Mouse (Mus musculus) C2C12 (cell line): ENCODE measurements around the gene Rdh11. TPM values are rescaled to one million over a fixed set of nuclear protein-coding genes. Genes with fewer than 3 reads are reported as not detected.

Experiments used
- H3K27me3 ChIP-seq: one replicate; pipeline ENCODE4 v1.6.1; 2011; ENCODE audit not compliant: control insufficient read depth, insufficient read depth, insufficient read length
- H3K36me3 ChIP-seq: one replicate; pipeline ENCODE4 v1.6.1; 2011; ENCODE audit not compliant: control insufficient read depth, insufficient read depth
- H3K4me3 ChIP-seq: one replicate; pipeline ENCODE4 v1.5.1; 2011; ENCODE audit warnings: mild to moderate bottlenecking, control low read depth; ENCODE audit not compliant: poor library complexity, insufficient read depth, severe bottlenecking
- H3K79me2 ChIP-seq: one replicate; pipeline ENCODE4 v1.6.1; 2011; ENCODE audit not compliant: control insufficient read depth, insufficient read depth
- H3K79me3 ChIP-seq: one replicate; pipeline ENCODE4 v1.6.1; 2011; ENCODE audit warnings: low read depth, control low read depth
- H3ac ChIP-seq: one replicate; pipeline ENCODE3; 2011; ENCODE audit warnings: low read depth; ENCODE audit not compliant: control insufficient read depth, insufficient read length
- CEBPB ChIP-seq: IDR thresholded peaks from one replicate; pipeline ENCODE4 v1.6.1; 2011; ENCODE audit warnings: low read depth, mild to moderate bottlenecking, control low read depth, moderate library complexity
- CTCF ChIP-seq: IDR thresholded peaks from one replicate; pipeline ENCODE4 v1.5.1; 2011; ENCODE audit not compliant: control insufficient read depth, insufficient read depth, insufficient read length
- FOSL1 ChIP-seq: IDR thresholded peaks from one replicate; pipeline ENCODE4 v1.8.0; 2011; ENCODE audit warnings: mild to moderate bottlenecking, low read length; ENCODE audit not compliant: poor library complexity, insufficient read depth, severe bottlenecking
- MAX ChIP-seq: IDR thresholded peaks from one replicate; pipeline ENCODE4 v1.6.1; 2011; ENCODE audit warnings: mild to moderate bottlenecking, control low read depth
- MYOD1 ChIP-seq: IDR thresholded peaks from one replicate; pipeline ENCODE4 v1.6.1; 2011; ENCODE audit warnings: low read depth; ENCODE audit not compliant: control insufficient read depth, insufficient read length
- MYOG ChIP-seq: IDR thresholded peaks from one replicate; pipeline ENCODE4 v1.6.1; 2011; ENCODE audit not compliant: control insufficient read depth, insufficient read length; ENCODE audit errors: extremely low read depth
- USF1 ChIP-seq: IDR thresholded peaks from one replicate; pipeline ENCODE4 v1.6.1; 2011; ENCODE audit warnings: low read depth, mild to moderate bottlenecking, control low read depth, moderate library complexity
- long read RNA-seq, 2 experiments: library from polyadenylated mRNA; unstranded; transcript quantifications; one replicate each; pipeline ENCODE4 v2.0.0; 2019 to 2020
- polyA plus RNA-seq: library from polyadenylated mRNA; unstranded; fragments of >200 nt; fragmentation: generic; extraction: Trizol; gene quantifications from one replicate; pipeline ENCODE4 v1.2.1, GENCODE M21; 2012; ENCODE audit warnings: missing spikeins

The Rdh11 gene
- polyA plus RNA-seq = 14.0 TPM
- long read RNA-seq, experiment 1, transcript Rdh11-203 (7 exons, 3,262 nt) = major isoform, 15 of 18 reads
- long read RNA-seq, experiment 1, partial matches to known transcripts = 1 of 18 reads
- long read RNA-seq, experiment 1, other reads (novel, unspliced or antisense) = 2 of 18 reads
- long read RNA-seq, experiment 2, transcript Rdh11-203 (7 exons, 3,262 nt) = major isoform, 75 of 82 reads
- long read RNA-seq, experiment 2, partial matches to known transcripts = 1 of 82 reads
- long read RNA-seq, experiment 2, other reads (novel, unspliced or antisense) = 4 of 82 reads

DNA sequence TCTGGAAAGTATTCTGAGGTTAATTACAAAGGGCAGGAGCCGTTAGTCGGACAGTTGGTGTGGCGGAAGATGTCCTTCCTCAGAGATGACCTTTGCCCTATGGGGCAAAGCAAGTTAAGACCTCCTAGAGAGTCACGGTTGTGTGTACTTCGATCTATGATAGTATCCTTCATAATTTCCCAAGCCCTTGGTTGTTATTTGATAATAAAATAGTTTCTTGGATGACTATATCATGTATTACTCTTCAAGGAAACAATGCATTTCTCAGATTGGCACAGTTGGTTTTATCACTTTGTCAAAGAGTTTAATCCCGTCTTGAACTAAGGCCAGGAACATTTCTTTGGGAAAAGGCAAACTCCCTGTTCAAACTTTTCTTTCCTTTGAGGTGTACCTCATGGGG, at the start of gene Rdh11:
TSS of gene Rdh11 (minus strand) at position 101 of the 400 bp plus-strand sequence.
- TF ChIP-seq FOSL1 (no peak), CEBPB (no peak), USF1 (no peak)
- peaks cover 14% of the 10 kb centered on the region for H3K79me2 ChIP-seq
- H3K4me3 ChIP-seq = peak within 1 kb of the TSS; percentile 54
- H3K79me3 ChIP-seq = peaks cover 4% of the 10 kb centered on the region
- peak within 1 kb of the TSS; percentile 83 for H3ac ChIP-seq
- peaks cover 8% of the 10 kb centered on the region for H3K36me3 ChIP-seq
- no peaks in the 10 kb centered on the region for H3K27me3 ChIP-seq

DNA sequence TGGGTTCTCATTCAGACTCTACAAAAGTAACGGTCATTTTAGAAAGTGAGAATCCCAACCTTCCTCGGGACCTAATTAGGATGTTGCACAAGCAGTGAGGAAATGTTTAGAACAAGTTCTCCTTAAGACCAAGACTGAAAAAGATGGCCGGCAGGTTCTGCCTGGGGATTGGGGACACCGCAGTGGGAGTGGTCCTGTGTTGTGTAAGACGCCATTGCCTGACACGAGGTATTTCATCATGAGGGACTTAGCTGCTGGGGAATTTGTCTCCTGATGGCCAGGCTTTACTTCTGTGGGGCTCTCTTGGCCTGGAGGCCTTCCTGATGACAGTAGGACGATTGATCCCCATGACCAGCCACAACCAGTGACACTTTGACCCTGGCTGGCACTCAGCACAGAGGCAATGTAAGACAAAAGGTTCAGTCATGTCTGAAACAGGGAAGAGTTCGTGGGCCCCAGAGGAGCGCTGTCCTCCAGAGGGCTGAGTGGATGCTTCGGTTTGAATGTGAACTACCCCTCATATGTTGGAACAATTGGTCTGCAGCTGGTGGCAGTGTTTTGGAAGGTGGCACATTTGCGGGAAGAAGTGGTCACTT, 43.5 kb upstream of the Rdh11 start:
- Histone ChIP-seq H3K36me3 (peaks cover 20% of the 10 kb centered on the region), H3K27me3 (no peaks in the 10 kb centered on the region), H3K4me3 (no peak overlapping the region), H3ac (no peak overlapping the region), H3K79me2 (no peaks in the 10 kb centered on the region), H3K79me3 (no peaks in the 10 kb centered on the region)
- TF ChIP-seq CEBPB (no peak), MYOD1 (no peak), USF1 (no peak), MYOG (no peak), CTCF (no peak), MAX (no peak), FOSL1 (no peak)

DNA sequence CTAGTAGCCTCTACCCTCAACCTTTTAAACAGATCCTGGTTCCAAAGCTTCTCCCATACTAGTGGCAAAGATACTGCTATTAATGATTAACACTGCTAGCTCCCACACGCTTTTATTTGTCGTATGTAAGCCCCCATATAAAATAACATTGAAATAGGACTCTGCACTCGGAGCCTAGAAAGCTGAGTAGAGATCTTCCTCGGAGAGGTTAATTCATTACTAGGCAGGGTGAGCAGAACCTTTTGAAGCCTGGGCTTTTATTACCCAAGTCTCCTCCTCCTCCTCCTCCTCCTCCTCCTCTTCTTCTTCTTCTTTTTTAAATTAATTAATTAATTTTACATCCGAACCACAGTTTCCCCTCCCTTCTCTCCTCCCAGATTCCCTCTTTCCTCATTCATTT, 25.4 kb upstream of the Rdh11 start:
- no peak overlapping the region for H3K4me3 ChIP-seq
- H3K79me2 ChIP-seq = no peaks in the 10 kb centered on the region
- no peak overlapping the region for H3ac ChIP-seq
- no peak for TF ChIP-seq MYOG
- H3K36me3 ChIP-seq = no peaks in the 10 kb centered on the region
- peaks cover 39% of the 10 kb centered on the region for H3K27me3 ChIP-seq
- no peaks in the 10 kb centered on the region for H3K79me3 ChIP-seq

DNA sequence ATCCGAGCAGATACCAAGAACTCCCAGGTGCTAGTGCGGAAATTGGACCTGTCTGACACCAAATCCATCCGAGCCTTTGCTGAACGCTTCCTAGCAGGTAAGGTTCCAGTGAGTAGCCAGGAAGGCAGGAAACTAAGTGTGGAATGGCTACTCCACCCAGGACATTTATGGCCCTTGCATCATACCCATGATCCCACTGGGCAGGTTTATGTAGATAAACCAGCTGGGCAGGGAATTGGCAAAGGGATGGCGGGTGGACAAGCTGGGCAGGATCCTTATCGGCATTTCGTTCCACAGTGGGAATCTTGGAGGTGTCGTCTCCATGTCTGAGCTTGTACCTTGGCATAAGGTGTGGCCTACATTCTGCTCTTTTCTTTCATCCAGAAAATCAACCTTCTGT, 19.4 kb upstream of the Rdh11 start:
- no peak for TF ChIP-seq MAX
- no peak for TF ChIP-seq MYOD1
- TF ChIP-seq FOSL1 = no peak
- no peak for TF ChIP-seq MYOG
- no peaks in the 10 kb centered on the region for H3K79me3 ChIP-seq
- no peaks in the 10 kb centered on the region for H3K36me3 ChIP-seq
- H3K4me3 ChIP-seq = no peak overlapping the region
- no peaks in the 10 kb centered on the region for H3K79me2 ChIP-seq
- H3K27me3 ChIP-seq = peaks cover 26% of the 10 kb centered on the region
- H3ac ChIP-seq = no peak overlapping the region

DNA sequence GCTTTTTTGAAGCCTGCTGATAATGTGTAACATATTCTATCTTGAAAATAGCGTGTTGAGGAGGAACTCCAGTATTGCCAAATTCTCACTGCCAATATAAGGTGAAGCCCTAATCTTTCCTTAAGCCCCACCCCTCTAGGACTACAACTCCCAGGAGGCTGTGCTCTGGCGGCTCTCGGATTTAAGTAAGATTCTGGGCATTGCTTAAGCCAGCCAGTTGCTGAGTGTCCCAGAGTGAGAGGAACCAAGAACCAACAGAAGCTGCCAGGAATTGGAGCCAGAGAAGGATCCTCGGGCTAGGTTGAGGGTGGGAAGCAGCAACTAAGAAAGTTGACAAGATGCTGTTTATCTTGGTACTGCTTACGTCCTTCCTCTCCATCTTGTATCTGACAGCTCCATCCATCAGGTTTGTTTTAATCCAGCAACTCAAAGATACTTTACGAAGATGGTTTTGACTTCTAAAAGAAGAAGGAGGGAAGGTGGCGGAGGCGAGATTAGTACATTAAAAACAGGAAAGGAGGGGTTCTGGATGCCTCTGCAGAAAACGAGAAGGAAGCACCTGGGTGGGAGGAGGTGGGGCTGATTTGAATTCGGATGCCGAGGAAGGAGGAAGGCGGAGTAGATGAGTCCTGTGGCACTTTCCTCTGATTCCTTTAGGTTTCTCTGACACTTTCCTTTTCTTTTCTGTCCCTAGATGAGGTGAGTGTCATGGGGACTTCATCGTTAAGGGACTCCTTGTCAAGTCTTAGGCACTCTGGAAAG, 16.8 kb upstream of the Rdh11 start, which contains the start of gene Rdh12:
TSS of gene Rdh12 (plus strand) at position 212 of the 762 bp plus-strand sequence.
- no peak within 1 kb of the TSS for H3ac ChIP-seq

DNA sequence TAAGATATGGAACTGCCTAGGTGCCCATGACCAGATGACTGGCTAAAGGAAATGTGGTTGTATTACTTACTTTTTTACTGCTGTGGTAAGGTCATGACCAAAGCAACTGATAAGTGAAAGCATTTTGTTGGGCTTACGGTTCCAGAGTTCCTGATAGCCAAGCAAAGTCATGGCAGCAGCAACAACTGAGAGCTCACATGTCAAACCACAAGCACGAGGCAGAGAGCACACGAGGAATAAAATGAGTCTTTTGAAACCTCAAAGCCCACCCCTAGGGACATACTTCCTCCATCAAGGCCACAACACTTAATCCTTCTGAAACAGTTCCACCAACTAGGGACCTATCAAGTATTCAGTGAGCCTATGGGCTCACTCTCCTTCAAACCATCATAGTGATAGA, 9.8 kb upstream of the Rdh11 start:
- Histone ChIP-seq H3K79me3 (no peaks in the 10 kb centered on the region), H3K4me3 (no peak overlapping the region), H3K36me3 (no peaks in the 10 kb centered on the region), H3K79me2 (no peaks in the 10 kb centered on the region), H3K27me3 (no peaks in the 10 kb centered on the region), H3ac (no peak overlapping the region)
- TF ChIP-seq MAX (no peak), FOSL1 (no peak), USF1 (no peak), CTCF (no peak), MYOG (no peak)

More for the DNA sequence above, 16.8 kb upstream of the Rdh11 start, which contains the start of gene Rdh12:
- H3K79me3 ChIP-seq = no peaks in the 10 kb centered on the region
- peak within 1 kb of the TSS; percentile 6 for H3K4me3 ChIP-seq
- TF ChIP-seq MYOD1 = no peak
- TF ChIP-seq CEBPB = no peak
- no peak for TF ChIP-seq CTCF
- TF ChIP-seq MYOG = no peak
- TF ChIP-seq MAX = no peak
- no peak for TF ChIP-seq USF1
- no peak for TF ChIP-seq FOSL1
- H3K79me2 ChIP-seq = no peaks in the 10 kb centered on the region
- H3K36me3 ChIP-seq = no peaks in the 10 kb centered on the region
- H3K27me3 ChIP-seq = peaks cover 13% of the 10 kb centered on the region
